Mouse (Mus musculus) limb, embryonic 12.5 days (tissue): ENCODE measurements at regions not wholly inside any gene's neighbourhood (a gene's known extent, or its start where the extent isn't known, plus 50 kb on each side); places are given as distances from the start of the nearest gene placed in this dataset.

ENCODE experiments used
- ATAC-seq: fragments of 200-750 bp; cut with Nextera tagmentation; 2 replicates; pipeline ENCODE4 v1.8.0; 2017; ENCODE audit warnings: low read depth, moderate TSS enrichment; ENCODE audit not compliant: insufficient number of reproducible peaks, insufficient read depth, low FRiP score, low TSS enrichment
- H3K27ac ChIP-seq: fragments of 300-500 bp; sonication (generic); 2 replicates; pipeline ENCODE4 v1.5.1; 2016; ENCODE audit warnings: mild to moderate bottlenecking, moderate library complexity
- H3K27me3 ChIP-seq: fragments of 300-500 bp; sonication (generic); 2 replicates; pipeline ENCODE4 v1.6.1; 2016; ENCODE audit warnings: mild to moderate bottlenecking, moderate library complexity
- H3K36me3 ChIP-seq: fragments of 300-500 bp; sonication (generic); 2 replicates; pipeline ENCODE4 v1.6.1; 2016; ENCODE audit warnings: mild to moderate bottlenecking, moderate library complexity
- H3K4me1 ChIP-seq: fragments of 300-500 bp; sonication (generic); replicated peaks from 2 replicates; pipeline ENCODE4 v1.6.1; 2016
- H3K4me2 ChIP-seq: fragments of 300-500 bp; sonication (generic); 2 replicates; pipeline ENCODE4 v1.6.1; 2016; ENCODE audit warnings: mild to moderate bottlenecking, moderate library complexity
- H3K4me3 ChIP-seq: fragments of 300-500 bp; sonication (generic); replicated peaks from 2 replicates; pipeline ENCODE4 v1.5.1; 2016; ENCODE audit warnings: mild to moderate bottlenecking
- H3K9ac ChIP-seq: fragments of 300-500 bp; sonication (generic); replicated peaks from 2 replicates; pipeline ENCODE4 v1.6.1; 2016; ENCODE audit warnings: mild to moderate bottlenecking, moderate library complexity
- H3K9me3 ChIP-seq: fragments of 300-500 bp; sonication (generic); 2 replicates; pipeline ENCODE4 v1.6.1; 2016; ENCODE audit warnings: mild to moderate bottlenecking, moderate library complexity
- WGBS: fragments of 180-500 bp; shearing (Covaris S2); methylation state at CpG from one replicate; pipeline ENCODE4 v1.1.7; 2016; 5-methylcytosine and 5-hydroxymethylcytosine counted together

DNA sequence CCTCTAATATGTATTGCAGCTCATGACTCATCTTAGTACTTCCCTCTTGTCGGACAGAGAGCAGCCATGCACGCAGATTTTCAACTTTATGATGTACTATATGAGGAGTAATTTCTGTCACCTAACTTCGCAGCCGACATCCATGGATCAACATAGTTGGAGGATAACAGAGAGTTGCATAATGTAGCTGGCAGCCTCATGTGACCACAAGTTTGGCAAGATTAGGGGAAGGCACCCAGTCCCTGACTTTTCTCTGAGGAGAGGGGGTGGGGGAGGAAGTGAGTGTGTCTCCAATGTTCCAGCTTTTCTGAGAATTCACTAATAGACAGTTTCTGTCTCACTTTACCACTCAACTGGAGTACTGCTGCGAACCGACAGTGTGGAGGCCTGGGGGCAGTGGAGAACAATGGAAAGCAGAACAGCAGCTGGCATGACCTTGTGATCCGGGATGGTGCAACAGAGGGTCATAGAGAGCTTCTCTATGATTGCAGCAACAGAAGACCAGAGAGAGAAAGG is 424.0 kb downstream of the Ptprc start:
- H3K4me3 ChIP-seq, result no peak overlapping the region
- H3K27ac ChIP-seq, result no peak overlapping the region
- no peaks in the 10 kb centered on the region for H3K9me3 ChIP-seq
- H3K36me3 ChIP-seq, result no peaks in the 10 kb centered on the region
- no peak overlapping the region for H3K4me2 ChIP-seq
- H3K27me3 ChIP-seq, result no peaks in the 10 kb centered on the region
- no peaks in the 10 kb centered on the region for H3K4me1 ChIP-seq
- H3K9ac ChIP-seq, result no peak overlapping the region
- WGBS, result 90% methylated on average over 7 of the region's 7 CpGs
- ATAC-seq, result no peak

DNA sequence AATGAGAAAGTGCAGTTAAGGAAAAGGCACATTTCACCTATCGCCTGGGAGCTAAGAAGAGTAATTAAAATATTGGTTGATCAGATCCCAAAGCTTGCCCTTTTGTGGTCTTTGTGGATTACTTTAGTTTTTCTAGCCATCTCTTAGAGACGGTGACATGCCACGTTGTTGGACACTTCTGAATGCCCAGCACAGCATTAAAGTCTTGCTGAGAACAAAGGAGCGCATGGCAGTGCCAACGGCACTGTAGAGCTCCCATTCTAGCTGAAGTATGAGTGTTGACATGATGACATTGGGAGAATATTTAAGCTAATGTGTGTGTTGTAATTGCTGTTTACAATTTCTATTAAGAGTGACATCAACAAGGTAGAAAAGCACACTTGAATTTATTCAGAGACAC is 424.6 kb downstream of the Ptprc start:
- Histone ChIP-seq H3K9me3 (no peaks in the 10 kb centered on the region), H3K4me3 (no peak overlapping the region), H3K27ac (no peak overlapping the region), H3K9ac (no peak overlapping the region), H3K36me3 (no peaks in the 10 kb centered on the region), H3K4me2 (no peak overlapping the region), H3K27me3 (no peaks in the 10 kb centered on the region), H3K4me1 (no peaks in the 10 kb centered on the region)
- no peak for ATAC-seq
- 83% methylated on average over 5 of the region's 5 CpGs for WGBS

GRCm38 (mm10) chr1:137746129-137746528 is 429.4 kb downstream of the Ptprc start:
- no peak overlapping the region for H3K4me2 ChIP-seq
- no peak overlapping the region for H3K9ac ChIP-seq
- ATAC-seq, result no peak
- H3K36me3 ChIP-seq, result no peaks in the 10 kb centered on the region
- no peak overlapping the region for H3K4me3 ChIP-seq
- H3K4me1 ChIP-seq, result no peaks in the 10 kb centered on the region
- H3K27ac ChIP-seq, result no peak overlapping the region
- H3K27me3 ChIP-seq, result no peaks in the 10 kb centered on the region
- 78% methylated on average over 2 of the region's 2 CpGs for WGBS
- H3K9me3 ChIP-seq, result no peaks in the 10 kb centered on the region

DNA sequence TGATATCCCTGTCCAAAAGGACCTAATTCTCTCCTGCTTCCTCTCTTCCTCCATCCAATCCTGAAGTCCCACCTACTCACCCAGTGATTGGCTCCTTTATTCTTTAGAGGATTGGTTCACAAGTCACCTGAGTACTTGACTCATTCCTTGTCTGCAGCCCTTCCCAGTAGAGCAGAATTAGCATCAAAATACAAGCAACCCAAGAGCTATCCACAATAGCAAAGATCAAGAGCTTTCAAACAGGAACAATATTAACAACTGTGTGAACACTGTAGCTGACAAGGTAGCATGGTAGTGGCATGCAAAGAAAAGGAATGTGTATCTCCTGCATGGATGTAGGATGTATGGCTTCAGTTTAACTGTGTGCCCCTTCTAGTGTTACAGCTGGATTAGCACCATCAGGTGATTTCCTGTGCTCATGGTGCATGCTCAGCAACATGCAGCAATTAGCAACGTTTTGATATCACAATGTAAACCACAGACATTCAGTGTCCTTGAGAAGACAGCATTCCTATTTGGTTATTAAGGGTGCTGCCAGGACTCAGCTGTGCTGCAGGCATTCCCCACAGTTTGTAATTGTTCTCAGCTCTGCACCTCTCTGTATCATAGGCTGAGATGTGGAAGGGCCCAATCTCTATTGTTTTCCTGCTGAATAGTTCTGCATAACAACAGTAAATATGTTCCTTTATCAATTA is 437.2 kb downstream of the Ptprc start:
- H3K9ac ChIP-seq, result no peak overlapping the region
- 12% methylated on average over 1 of the region's 1 CpGs for WGBS
- no peaks in the 10 kb centered on the region for H3K9me3 ChIP-seq
- ATAC-seq, result no peak
- no peaks in the 10 kb centered on the region for H3K27me3 ChIP-seq
- no peaks in the 10 kb centered on the region for H3K4me1 ChIP-seq
- no peak overlapping the region for H3K27ac ChIP-seq
- H3K36me3 ChIP-seq, result no peaks in the 10 kb centered on the region
- H3K4me3 ChIP-seq, result no peak overlapping the region
- H3K4me2 ChIP-seq, result no peak overlapping the region

- no peaks in the 10 kb centered on the region for H3K4me1 ChIP-seq
- WGBS, result 92% methylated on average over 3 of the region's 3 CpGs
- H3K4me2 ChIP-seq, result no peak overlapping the region
- H3K27ac ChIP-seq, result no peak overlapping the region
- ATAC-seq, result no peak
- no peaks in the 10 kb centered on the region for H3K9me3 ChIP-seq
- no peaks in the 10 kb centered on the region for H3K36me3 ChIP-seq
- no peak overlapping the region for H3K9ac ChIP-seq
- H3K4me3 ChIP-seq, result no peak overlapping the region
- no peaks in the 10 kb centered on the region for H3K27me3 ChIP-seq
Measured at GRCm38 (mm10) chr1:137703882-137704281, 471.6 kb downstream of the Ptprc start.

DNA sequence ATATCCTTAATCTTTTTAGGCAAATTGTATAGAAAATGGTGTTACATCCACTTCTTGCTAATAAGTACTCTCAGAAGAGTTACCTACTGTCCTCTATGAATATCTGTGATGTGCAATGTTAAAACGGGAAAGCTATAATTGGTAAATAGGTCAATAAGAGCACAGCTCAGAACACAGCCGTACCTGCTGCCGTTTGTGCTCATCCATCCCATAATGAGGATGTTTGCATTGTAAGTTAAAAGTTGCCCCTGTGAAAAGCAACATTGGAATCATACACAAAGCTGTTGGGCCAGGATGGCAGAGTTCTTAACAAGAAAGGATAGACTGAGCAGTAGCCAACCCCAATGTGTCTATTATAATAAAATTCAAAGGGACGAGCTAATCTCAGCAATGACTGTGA is 476.6 kb downstream of the Ptprc start:
- Histone ChIP-seq H3K4me3 (no peak overlapping the region), H3K9ac (no peak overlapping the region)
- no peak for ATAC-seq

DNA sequence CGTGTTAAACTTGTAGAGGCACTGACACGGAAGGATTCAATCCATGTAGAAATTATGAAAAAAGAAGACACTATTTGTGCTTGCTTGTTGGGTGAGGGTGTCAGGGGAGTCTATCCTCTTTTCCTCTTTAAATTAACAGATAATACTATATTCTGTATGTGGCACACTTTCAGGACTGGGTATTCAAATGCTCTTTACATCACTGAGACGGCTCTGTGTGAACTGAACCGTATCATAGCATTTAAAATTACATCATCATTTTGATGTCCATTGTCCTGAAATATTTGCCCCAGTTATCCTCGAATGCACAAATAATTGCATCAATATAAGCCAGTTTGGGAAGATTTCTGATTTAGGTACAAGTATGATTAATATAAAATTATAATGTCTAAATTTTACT is 478.2 kb downstream of the Ptprc start:
- H3K36me3 ChIP-seq, result no peaks in the 10 kb centered on the region
- no peak for ATAC-seq
- 84% methylated on average over 5 of the region's 5 CpGs for WGBS
- no peak overlapping the region for H3K4me2 ChIP-seq
- H3K4me1 ChIP-seq, result no peaks in the 10 kb centered on the region
- H3K27ac ChIP-seq, result no peak overlapping the region
- H3K9ac ChIP-seq, result no peak overlapping the region
- H3K9me3 ChIP-seq, result no peaks in the 10 kb centered on the region
- no peaks in the 10 kb centered on the region for H3K27me3 ChIP-seq
- H3K4me3 ChIP-seq, result no peak overlapping the region

More for the DNA sequence above, 476.6 kb downstream of the Ptprc start:
- Histone ChIP-seq H3K27ac (no peak overlapping the region), H3K27me3 (no peaks in the 10 kb centered on the region), H3K4me2 (no peak overlapping the region), H3K36me3 (no peaks in the 10 kb centered on the region), H3K9me3 (no peaks in the 10 kb centered on the region), H3K4me1 (no peaks in the 10 kb centered on the region)
- 89% methylated on average over 4 of the region's 4 CpGs for WGBS

GRCm38 (mm10) chr1:137696796-137697195 is 478.7 kb downstream of the Ptprc start:
- H3K4me1 ChIP-seq, result no peaks in the 10 kb centered on the region
- H3K4me3 ChIP-seq, result no peak overlapping the region
- H3K27ac ChIP-seq, result no peak overlapping the region
- 40% methylated on average over 3 of the region's 3 CpGs for WGBS
- H3K36me3 ChIP-seq, result no peaks in the 10 kb centered on the region
- no peak for ATAC-seq
- no peak overlapping the region for H3K9ac ChIP-seq
- no peak overlapping the region for H3K4me2 ChIP-seq
- no peaks in the 10 kb centered on the region for H3K27me3 ChIP-seq
- H3K9me3 ChIP-seq, result no peaks in the 10 kb centered on the region

- Histone ChIP-seq H3K9ac (no peak overlapping the region), H3K27ac (no peak overlapping the region), H3K27me3 (no peaks in the 10 kb centered on the region), H3K9me3 (no peaks in the 10 kb centered on the region), H3K4me3 (no peak overlapping the region), H3K36me3 (no peaks in the 10 kb centered on the region), H3K4me1 (no peaks in the 10 kb centered on the region), H3K4me2 (no peak overlapping the region)
- 83% methylated on average over 3 of the region's 3 CpGs for WGBS
- no peak for ATAC-seq
Measured at GRCm38 (mm10) chr1:137695751-137696150, 479.8 kb downstream of the Ptprc start.

DNA sequence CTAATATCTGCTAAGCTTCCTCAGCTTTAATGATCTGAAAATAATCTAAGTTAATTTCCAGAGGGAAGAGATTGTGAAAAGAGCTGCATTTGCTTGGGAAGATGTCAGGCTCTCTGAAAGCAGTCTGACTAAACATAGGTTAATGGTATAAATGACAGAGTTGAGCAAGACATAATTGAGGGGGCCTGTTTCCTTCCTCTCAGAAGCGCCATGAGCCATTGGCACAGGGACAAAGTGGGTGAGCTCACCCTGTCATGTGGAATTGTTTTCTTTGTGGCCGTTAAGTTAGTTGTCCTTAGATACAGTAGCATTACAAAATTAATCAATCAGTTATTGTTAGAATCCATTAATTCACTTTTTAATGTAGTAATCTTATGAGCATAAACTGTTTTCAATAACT is 483.0 kb downstream of the Ptprc start:
- Histone ChIP-seq H3K4me3 (no peak overlapping the region), H3K27me3 (no peaks in the 10 kb centered on the region), H3K4me1 (no peaks in the 10 kb centered on the region), H3K4me2 (no peak overlapping the region), H3K27ac (no peak overlapping the region), H3K9ac (no peak overlapping the region), H3K9me3 (no peaks in the 10 kb centered on the region), H3K36me3 (no peaks in the 10 kb centered on the region)
- 73% methylated on average over 2 of the region's 2 CpGs for WGBS
- no peak for ATAC-seq

- Histone ChIP-seq H3K36me3 (no peaks in the 10 kb centered on the region), H3K4me1 (no peaks in the 10 kb centered on the region), H3K9me3 (no peaks in the 10 kb centered on the region), H3K9ac (no peak overlapping the region), H3K27me3 (no peaks in the 10 kb centered on the region), H3K4me2 (no peak overlapping the region), H3K27ac (no peak overlapping the region), H3K4me3 (no peak overlapping the region)
- 84% methylated on average over 9 of the region's 9 CpGs for WGBS
- no peak for ATAC-seq
Measured at GRCm38 (mm10) chr1:137690860-137691595, 484.5 kb downstream of the Ptprc start.
